23 mouse cellular contexts compared by ENCODE assay signal in genomic region chr4:128441228-128441627, GRCm38 (mm10).
"Had no signal": no experiment of that assay in that cellular context is flagged by ENCODE, and none has a peak within 500 bp of the region (broad histone marks: within the 10 kb centered on the region; RNA-seq: fewer than 3 reads in every experiment).

No protein-coding gene starts in this region.

- H3K9ac ChIP-seq: liver, embryonic 15.5 days; liver, postnatal 0 days; lung, embryonic 15.5 days; midbrain, embryonic 13.5 days; midbrain, embryonic 15.5 days; neural tube, embryonic 12.5 days; stomach, embryonic 15.5 days had no signal

- H3K36me3 ChIP-seq: liver, embryonic 15.5 days; lung, embryonic 15.5 days; midbrain, embryonic 15.5 days; neural tube, embryonic 12.5 days; stomach, embryonic 15.5 days had no signal

- H3K27me3 ChIP-seq: liver, embryonic 15.5 days; lung, embryonic 15.5 days; megakaryocyte, embryonic 14.5 days; midbrain, embryonic 13.5 days; midbrain, embryonic 15.5 days; neural tube, embryonic 12.5 days had no signal

- ATAC-seq: liver, postnatal 0 days; lung, postnatal 0 days; midbrain, embryonic 13.5 days; midbrain, embryonic 15.5 days had no signal

- H3K4me2 ChIP-seq: liver, embryonic 15.5 days; lung, embryonic 15.5 days; midbrain, embryonic 11.5 days; midbrain, embryonic 13.5 days; midbrain, embryonic 15.5 days; neural tube, embryonic 12.5 days; stomach, embryonic 15.5 days had no signal

- H3K27ac ChIP-seq: liver, embryonic 15.5 days; lung, embryonic 15.5 days; macrophage; midbrain, embryonic 13.5 days; midbrain, embryonic 15.5 days; neural tube, embryonic 12.5 days; stomach, embryonic 15.5 days; stomach, postnatal 0 days had no signal

- H3K9me3 ChIP-seq: liver, embryonic 15.5 days; lung, embryonic 15.5 days; megakaryocyte, embryonic 14.5 days; midbrain, embryonic 13.5 days; midbrain, embryonic 15.5 days; neural tube, embryonic 12.5 days; stomach, embryonic 15.5 days had no signal

- DNase-seq: liver, postnatal 0 days; lung, adult 2 months; lung, postnatal 14 days; lung, postnatal 36 days; retina, postnatal 1 day; right cerebral cortex, adult 18-20 months; right cerebral cortex, postnatal 25 days; right cerebral cortex, postnatal 4 days; spleen, adult 18-20 months; thymus, adult 2 months; thymus, postnatal 25 days; thymus, postnatal 4 days had no signal

- H3K4me1 ChIP-seq: liver, embryonic 15.5 days; lung, embryonic 15.5 days; megakaryocyte, embryonic 14.5 days; stomach, embryonic 15.5 days had no signal

- H3K4me3 ChIP-seq: liver, embryonic 15.5 days; lung, embryonic 15.5 days; megakaryocyte, embryonic 14.5 days; midbrain, embryonic 13.5 days; midbrain, embryonic 15.5 days; neural tube, embryonic 12.5 days; stomach, embryonic 15.5 days had no signal
